Mouse (Mus musculus): ENCODE data around the gene Fyb2. TPM values are rescaled to one million over a fixed set of nuclear protein-coding genes. Genes with fewer than 3 reads are reported as not detected.

Gene Fyb2
- total RNA-seq (2023): not detected

DNA sequence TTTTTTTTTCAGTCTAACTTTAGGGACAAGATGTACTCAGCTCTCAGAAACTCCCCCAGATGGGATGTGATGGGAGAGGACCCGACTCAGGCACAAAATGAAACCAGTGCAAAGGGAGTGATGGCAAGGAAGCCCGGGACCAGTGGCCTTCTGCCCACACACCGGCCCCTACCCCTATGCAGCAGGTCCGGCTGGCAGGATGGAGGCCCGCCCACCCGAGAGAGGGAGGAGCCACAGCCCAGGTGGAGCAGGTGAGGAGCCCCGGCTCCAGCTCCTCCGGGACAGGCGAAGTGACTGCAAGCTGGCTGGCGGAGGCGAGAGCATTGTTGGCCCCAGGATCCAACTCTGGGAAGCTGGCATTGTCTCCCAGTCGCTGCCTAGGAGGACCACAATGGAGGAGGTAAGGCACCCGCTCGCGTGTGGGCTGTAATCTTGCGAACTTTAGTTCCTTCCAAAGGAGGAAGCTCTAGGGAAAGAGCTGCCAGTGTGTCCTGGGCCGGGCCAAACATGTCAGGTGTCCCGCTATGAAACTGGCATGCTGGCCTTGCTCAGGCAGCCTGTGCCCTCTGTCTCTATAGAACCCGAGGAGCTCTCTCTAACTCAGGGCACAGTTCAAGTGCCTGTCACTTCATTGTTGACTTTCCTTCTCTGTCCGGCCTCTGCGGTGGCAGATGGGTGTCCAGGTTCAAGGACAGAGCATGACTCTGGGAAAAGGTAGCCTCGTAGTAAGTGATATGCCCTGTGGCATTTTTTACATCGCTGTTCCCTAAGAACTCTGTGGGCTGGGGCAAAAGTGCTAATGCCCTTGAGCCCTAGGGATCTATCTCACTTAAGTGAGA is at the start of gene Fyb2:
Gene Fyb2 (plus strand): TSS at position 166 of the 839 bp plus-strand sequence.

DNA sequence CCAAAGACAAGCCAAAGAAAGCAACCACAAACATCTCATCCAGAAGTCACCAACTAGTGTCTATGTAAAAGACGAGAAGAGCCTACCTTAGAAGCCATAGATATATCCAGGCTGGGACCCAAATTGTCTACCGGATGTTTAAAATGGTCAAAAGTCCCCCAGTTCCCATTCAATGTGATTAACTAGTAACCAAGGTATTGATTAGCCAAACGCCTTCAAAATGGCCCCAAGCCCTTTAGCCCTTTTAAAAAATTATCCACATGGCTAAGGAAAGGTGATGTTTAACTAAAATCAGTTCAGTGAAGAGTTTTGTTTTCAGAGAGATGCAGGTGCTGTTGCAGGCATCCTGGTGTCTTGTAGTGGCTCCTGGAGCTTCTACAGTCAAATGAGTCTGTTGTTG is 36.9 kb upstream of the Fyb2 start, which contains the start of gene C8a:
Gene C8a (minus strand): TSS at position 76 of the 400 bp plus-strand sequence.

Other genes with a start within 250 kb of the Fyb2 start
- not detected for gene C8b, start 147.1 kb upstream of the Fyb2 start, total RNA-seq (2023)
- gene Gm17662, start 56.1 kb upstream of the Fyb2 start, total RNA-seq (2023): not detected
- not detected for gene C8a, start 37.1 kb upstream of the Fyb2 start, total RNA-seq (2023)
- gene Prkaa2, start 196.4 kb downstream of the Fyb2 start, total RNA-seq (2023): under 1 TPM; 0.13 to 0.20 TPM
- under 1 TPM; 0.64 to 0.71 TPM for gene Plpp3, start 243.9 kb downstream of the Fyb2 start, total RNA-seq (2023)